Mouse (Mus musculus): ENCODE measurements around the gene Tmem147. TPM values are rescaled to one million over a fixed set of nuclear protein-coding genes. Genes with fewer than 3 reads are reported as not detected.
A peak's percentile ranks its signal among the peaks of the same experiment; 100 is the strongest.
"Not testable (repeated sequence)": the region's sequence is repeated elsewhere in the genome, so short reads cannot be mapped to it uniquely, and the experiment has no call there.

Gene Tmem147
- polyA plus RNA-seq, 1 experiment from 2014 or later, result 24.1 TPM

DNA sequence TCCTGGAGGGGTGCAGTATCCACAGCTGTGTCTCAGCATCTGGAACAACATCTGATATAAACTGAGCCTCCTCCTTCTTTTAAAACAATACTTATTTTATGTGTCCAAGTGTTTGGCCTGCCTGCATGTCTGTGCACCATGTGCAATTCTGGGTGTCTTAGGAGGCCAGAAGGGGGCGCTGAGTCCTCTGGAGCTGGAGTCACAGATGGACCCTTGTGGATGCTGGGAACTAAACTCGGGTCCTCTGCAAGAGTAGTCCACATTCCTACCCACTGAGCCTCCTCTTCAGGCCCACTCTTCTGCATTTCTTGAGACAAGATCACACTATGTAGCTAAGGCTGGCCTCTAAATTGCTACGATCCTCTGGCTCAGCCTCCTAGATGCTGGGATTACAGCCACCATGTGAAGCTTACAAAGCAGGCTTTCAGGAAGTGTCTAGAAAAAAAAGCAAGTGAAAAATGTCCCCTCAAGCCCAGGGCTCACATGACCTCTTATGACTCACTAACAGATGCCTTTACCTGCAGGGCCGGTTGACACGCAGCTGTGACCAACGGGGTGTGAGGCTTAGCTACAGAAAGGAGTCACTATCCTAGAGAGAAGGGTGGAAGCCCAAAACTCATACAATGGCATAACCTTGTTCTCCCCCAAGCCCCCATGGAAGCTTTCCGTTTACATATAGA is 18.3 kb upstream of the Tmem147 start:
- 86% methylated on average over 7 of the region's 7 CpGs for WGBS (ENCODE audit: missing documents)
- Histone ChIP-seq H3K27ac (no peak overlapping the region), H3K4me3 (ENCODE audit: inconsistent target) (no peak overlapping the region), H3K79me2 (ENCODE audit: inconsistent target) (no peaks in the 10 kb centered on the region), H3K36me3 (ENCODE audit: inconsistent target) (no peaks in the 10 kb centered on the region)

DNA sequence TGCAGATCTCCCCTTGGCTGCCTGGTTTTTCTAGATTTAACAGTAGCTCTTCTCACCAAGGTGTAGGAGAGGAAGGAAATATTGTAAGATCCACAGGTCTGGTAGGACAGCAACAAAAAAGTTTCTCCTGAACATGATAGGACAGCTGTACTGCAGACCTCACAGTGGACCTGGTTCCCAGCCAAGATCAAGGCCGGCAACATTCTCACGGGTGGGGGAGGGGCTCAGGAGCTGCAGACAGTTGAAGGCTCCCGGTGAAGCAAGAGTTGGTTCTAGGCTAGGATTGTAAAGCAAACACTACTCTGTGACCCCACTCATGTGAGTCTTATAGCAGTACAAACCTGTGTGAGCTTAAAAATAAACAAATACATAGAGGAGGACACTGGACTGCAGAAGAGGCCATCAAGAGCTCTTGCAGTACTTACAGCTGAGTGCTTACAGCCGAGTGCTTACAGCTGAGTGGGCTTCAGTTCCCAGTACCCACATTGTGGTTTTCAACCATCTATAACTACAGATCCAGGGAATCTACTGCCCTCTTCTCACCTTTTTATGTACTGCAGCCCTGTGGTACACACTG is 14.8 kb upstream of the Tmem147 start:
- 44% methylated on average over 4 of the region's 4 CpGs for WGBS (ENCODE audit: missing documents)
- Histone ChIP-seq H3K36me3 (ENCODE audit: inconsistent target) (no peaks in the 10 kb centered on the region), H3K27ac (no peak overlapping the region), H3K79me2 (ENCODE audit: inconsistent target) (no peaks in the 10 kb centered on the region), H3K4me3 (ENCODE audit: inconsistent target) (no peak overlapping the region)

DNA sequence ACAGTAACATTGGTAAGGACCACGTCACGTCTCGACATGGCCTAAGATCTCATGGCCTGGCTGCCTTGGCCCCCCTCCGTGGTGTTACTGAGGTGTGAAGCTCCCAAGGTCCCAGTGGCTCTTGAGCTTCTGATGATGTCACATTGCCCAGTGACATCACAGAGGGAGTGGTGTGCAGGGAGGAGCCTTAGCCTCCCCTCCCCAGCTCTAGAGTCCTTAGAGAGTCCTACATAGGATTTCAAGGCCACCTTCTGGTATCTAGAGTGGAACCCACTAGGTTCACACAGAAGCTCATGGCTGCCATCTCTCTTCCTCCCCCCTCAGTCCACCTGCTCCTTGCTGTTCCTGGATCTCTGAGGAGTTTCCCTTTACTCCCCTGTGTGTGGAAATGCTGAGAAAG is 14.3 kb upstream of the Tmem147 start, which contains the start of gene Gapdhs:
Gene Gapdhs (minus strand): TSS at position 65 of the 400 bp plus-strand sequence.
- not testable (repeated sequence) for H3K79me2 ChIP-seq (ENCODE audit: inconsistent target); H3K36me3 ChIP-seq (ENCODE audit: inconsistent target); H3K27ac ChIP-seq; H3K4me3 ChIP-seq (ENCODE audit: inconsistent target)
- WGBS (ENCODE audit: missing documents), result no CpG with 5 or more reads among the region's 4 CpGs

DNA sequence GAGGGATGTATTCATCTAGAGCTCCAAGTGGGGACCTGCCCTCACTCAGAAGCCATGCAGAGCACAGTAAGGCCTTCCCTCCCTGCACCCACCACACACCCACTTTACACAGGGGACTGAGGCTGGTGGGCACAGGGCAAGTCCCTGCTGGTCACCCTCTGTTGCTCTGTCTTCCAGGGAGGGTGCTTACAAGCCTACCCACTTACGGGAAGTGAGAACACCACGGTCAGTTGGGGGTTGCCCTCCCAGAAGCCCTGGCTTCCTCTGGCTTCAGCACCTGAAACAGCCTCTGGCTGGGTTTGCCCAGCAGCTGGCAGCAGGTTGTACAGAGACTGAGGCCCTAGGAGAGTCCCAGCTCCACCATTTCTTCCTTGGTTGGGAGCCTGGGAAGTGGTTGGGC is 13.2 kb upstream of the Tmem147 start:
- H3K79me2 ChIP-seq (ENCODE audit: inconsistent target); H3K4me3 ChIP-seq (ENCODE audit: inconsistent target); H3K27ac ChIP-seq; H3K36me3 ChIP-seq (ENCODE audit: inconsistent target): not testable (repeated sequence)
- 0% methylated on average over 2 of the region's 2 CpGs for WGBS (ENCODE audit: missing documents)

DNA sequence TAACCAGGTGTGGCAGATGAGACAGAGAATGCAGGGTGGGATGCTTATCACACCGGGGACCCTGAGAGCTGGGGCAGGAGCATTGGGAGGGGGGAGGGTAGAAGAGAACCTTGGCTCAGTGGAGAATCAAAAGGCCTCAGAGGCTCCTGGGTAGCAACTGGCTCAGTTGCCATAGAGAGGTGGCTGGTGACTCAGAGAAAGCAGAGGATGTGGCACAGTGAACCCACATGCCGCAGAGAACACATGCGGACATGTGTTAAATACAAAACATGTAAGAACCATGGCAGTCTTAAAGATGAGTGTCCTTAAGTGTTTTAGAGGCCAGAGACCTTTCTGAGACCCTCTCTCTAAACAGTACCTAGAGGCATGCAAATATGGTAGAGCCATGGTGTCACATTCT is 6.9 kb upstream of the Tmem147 start:
- 93% methylated on average over 3 of the region's 3 CpGs for WGBS (ENCODE audit: missing documents)
- H3K36me3 ChIP-seq (ENCODE audit: inconsistent target), result peaks cover 15% of the 10 kb centered on the region; the same call in 1 of the 2 replicates
- H3K79me2 ChIP-seq (ENCODE audit: inconsistent target), result no peaks in the 10 kb centered on the region
- H3K4me3 ChIP-seq (ENCODE audit: inconsistent target), result no peak overlapping the region
- no peak overlapping the region for H3K27ac ChIP-seq

DNA sequence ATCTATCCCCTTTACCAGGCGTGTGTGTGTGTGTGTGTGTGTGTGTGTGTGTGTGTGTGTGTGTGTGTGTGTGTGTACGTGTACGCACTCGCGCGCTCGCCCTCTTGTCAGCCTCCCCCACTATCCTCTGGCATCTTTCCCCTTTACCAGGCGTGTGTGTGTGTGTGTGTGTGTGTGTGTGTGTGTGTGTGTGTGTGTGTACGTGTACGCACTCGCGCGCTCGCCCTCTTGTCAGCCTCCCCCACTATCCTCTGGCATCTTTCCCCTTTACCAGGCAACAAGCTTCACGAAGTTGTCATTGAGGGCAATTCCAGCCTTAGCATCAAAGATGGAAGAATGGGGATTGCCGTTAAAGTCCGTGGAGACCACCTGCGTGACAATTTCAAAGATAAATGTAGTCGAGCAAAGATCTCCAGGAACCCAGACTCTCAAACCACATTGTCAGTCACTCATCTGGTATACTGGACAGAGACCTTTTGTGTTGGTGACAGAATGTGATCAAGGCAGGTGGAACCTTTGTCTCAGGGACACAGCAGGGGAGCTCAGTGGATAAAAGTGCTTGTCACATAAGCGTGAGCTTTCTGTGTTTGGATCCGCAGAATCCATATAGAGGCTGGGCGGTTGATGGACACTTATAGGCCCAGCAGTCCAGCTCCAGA is 853 bp upstream of the Tmem147 start:
- not testable (repeated sequence) for H3K27ac ChIP-seq; H3K36me3 ChIP-seq (ENCODE audit: inconsistent target); H3K79me2 ChIP-seq (ENCODE audit: inconsistent target)
- WGBS (ENCODE audit: missing documents), result 60% methylated on average over 7 of the region's 22 CpGs
- peak overlapping the region; percentile 82 for H3K4me3 ChIP-seq (ENCODE audit: inconsistent target)

DNA sequence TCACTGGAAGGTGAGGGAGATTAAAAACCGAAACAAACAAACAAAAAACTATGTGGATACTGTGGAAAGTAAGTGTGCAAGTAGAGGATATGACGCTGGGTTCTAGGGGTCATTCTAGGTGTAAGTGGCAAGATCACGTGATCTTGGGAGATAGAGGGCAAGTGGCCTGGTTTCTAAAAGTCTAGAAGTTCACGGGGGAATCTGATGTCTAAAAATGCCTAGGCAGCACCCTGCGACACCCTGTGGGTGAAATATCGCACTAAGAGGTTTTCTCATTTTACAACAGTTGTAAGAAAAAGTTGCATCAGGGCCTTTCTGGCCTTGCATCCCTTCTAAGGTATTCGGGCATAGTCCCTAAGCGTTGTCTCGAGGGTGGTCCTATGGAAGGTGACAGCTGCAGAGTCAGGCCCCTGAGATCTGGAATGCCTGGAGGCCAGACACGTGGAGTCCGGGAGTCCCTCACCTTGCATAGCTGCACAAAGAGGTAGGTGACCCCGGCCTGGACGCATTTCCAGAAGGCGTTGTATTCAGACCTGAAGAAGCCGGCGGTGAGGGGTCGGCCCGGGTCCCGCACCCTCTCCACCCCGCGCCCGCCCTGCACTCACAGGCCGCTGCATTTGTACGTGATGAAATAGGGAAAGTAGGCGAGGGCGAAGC is 473 bp downstream of the Tmem147 start:
- Histone ChIP-seq H3K79me2 (ENCODE audit: inconsistent target) (peaks cover 8% of the 10 kb centered on the region; the same call in 1 of the 2 replicates), H3K4me3 (ENCODE audit: inconsistent target) (peak overlapping the region; percentile 82), H3K27ac (peak overlapping the region; percentile 19; the same call in 1 of the 2 replicates), H3K36me3 (ENCODE audit: inconsistent target) (no peaks in the 10 kb centered on the region)
- 9% methylated on average over 26 of the region's 26 CpGs for WGBS (ENCODE audit: missing documents)

DNA sequence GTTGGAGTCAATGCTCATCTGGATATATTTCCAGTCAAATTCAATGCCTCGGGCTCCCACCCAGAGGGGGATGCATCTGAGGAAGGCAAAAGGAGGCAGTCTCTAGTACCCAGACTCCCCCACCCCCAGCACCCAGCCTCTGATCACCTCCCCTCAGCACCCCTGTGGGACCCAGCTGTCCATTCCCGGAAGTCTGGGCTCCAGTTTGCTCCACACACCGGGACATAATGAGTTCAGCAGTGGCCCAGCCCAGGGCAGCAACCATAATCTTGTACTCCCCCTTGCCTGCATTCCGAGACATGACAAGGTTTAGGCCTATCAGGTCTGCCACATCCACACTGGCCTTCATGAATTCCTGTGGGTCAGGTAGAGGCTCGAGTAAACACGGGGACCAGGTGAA is 1.1 kb downstream of the Tmem147 start:
- H3K79me2 ChIP-seq (ENCODE audit: inconsistent target), result peaks cover 8% of the 10 kb centered on the region; the same call in 1 of the 2 replicates
- no peak overlapping the region for H3K27ac ChIP-seq
- H3K4me3 ChIP-seq (ENCODE audit: inconsistent target), result peak overlapping the region; percentile 82; the same call in 1 of the 2 replicates
- no peaks in the 10 kb centered on the region for H3K36me3 ChIP-seq (ENCODE audit: inconsistent target)
- 89% methylated on average over 6 of the region's 6 CpGs for WGBS (ENCODE audit: missing documents)

DNA sequence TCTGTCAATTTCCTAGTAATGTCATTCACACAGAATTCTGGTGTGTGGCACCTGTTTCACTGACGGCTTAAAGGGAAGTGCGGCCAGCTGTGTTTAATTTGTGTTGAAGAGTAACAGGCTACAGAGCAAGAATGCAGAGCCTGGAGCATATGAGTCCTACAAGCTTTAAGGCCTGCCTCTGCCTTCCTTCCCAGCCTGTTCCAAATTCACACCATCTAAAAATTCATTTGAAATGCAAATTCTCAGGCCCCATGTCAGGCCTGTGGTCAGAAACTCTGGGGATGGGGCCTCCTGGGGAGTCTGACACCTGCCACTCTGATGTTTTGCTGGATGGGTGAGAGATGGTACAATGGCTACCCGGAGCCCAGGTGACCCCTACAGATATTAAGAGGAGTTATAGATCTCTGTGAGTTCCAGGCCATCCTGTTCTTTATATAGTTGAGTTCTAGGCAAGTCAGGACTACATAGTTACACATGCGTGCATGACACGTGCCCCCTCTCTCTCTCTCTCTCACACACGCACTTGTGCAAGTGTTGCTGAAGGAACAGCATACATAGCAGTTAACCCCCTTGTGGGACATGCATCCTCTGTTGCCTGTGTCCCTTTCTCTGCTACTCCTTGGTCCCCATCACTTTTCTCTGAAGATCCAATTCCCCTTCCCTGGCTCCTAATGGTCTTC is 5.9 kb downstream of the Tmem147 start:
- 73% methylated on average over 6 of the region's 6 CpGs for WGBS (ENCODE audit: missing documents)
- no peak overlapping the region for H3K27ac ChIP-seq
- peaks cover 2% of the 10 kb centered on the region; the same call in 1 of the 2 replicates for H3K79me2 ChIP-seq (ENCODE audit: inconsistent target)
- H3K36me3 ChIP-seq (ENCODE audit: inconsistent target), result no peaks in the 10 kb centered on the region
- H3K4me3 ChIP-seq (ENCODE audit: inconsistent target), result no peak overlapping the region

DNA sequence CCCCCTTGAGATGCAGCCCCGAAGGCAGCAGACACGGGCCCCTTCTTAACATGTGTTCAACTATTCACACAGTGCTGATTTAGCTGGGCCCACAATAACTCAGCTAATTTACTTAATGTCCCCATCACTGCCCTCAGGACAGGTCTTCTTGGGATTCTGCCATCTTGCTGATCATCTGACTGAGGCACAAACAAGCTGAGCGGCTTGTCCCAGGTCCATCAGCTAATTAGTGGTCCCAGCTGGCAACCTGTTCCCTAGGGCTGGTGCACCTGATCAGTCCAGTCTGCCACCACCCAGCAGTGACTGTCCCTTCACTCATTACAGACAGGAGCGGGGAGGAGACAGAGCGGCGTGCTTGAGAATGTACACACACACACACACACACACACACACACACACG is 8.1 kb downstream of the Tmem147 start:
- no peaks in the 10 kb centered on the region for H3K36me3 ChIP-seq (ENCODE audit: inconsistent target)
- H3K79me2 ChIP-seq (ENCODE audit: inconsistent target), result no peaks in the 10 kb centered on the region
- no peak overlapping the region for H3K4me3 ChIP-seq (ENCODE audit: inconsistent target)
- WGBS (ENCODE audit: missing documents), result 99% methylated on average over 6 of the region's 7 CpGs
- no peak overlapping the region for H3K27ac ChIP-seq

DNA sequence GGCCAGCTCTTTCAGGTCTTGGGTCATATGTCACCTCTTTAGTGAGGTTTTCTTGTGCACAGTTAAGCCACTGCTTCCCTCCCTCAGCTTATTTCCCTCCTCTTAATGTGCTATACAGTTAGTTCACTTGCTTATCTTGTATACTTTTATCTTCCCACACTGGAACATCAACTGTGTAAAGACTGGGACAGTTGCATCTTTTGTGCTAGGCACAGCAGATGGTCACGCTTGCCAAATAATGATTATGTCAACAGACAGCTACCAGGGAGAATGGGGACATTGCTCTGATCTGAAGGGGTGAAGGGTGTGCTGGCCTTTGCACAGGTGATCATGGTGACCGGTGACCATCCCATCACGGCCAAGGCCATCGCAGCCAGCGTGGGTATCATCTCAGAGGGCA is 9.7 kb downstream of the Tmem147 start:
- Histone ChIP-seq H3K36me3 (ENCODE audit: inconsistent target) (no peaks in the 10 kb centered on the region), H3K79me2 (ENCODE audit: inconsistent target) (no peaks in the 10 kb centered on the region), H3K4me3 (ENCODE audit: inconsistent target) (no peak overlapping the region), H3K27ac (no peak overlapping the region)
- WGBS (ENCODE audit: missing documents), result 92% methylated on average over 5 of the region's 5 CpGs

DNA sequence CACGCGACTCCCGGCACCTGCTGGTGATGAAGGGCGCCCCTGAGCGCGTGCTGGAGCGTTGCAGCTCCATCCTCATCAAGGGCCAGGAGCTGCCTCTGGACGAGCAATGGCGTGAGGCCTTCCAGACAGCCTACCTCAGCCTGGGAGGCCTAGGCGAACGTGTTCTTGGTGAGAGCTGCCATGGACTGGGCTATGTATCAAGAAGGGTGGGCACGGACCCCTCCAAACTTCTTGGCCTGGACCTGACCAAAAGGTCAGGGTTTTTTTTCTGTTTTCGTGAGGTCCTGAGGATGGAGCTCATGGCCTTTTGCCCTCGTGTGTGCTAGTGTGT is 11.7 kb downstream of the Tmem147 start:
- Histone ChIP-seq H3K79me2 (ENCODE audit: inconsistent target) (no peaks in the 10 kb centered on the region), H3K36me3 (ENCODE audit: inconsistent target) (no peaks in the 10 kb centered on the region), H3K27ac (no peak overlapping the region), H3K4me3 (ENCODE audit: inconsistent target) (no peak overlapping the region)
- WGBS (ENCODE audit: missing documents), result 39% methylated on average over 12 of the region's 14 CpGs

DNA sequence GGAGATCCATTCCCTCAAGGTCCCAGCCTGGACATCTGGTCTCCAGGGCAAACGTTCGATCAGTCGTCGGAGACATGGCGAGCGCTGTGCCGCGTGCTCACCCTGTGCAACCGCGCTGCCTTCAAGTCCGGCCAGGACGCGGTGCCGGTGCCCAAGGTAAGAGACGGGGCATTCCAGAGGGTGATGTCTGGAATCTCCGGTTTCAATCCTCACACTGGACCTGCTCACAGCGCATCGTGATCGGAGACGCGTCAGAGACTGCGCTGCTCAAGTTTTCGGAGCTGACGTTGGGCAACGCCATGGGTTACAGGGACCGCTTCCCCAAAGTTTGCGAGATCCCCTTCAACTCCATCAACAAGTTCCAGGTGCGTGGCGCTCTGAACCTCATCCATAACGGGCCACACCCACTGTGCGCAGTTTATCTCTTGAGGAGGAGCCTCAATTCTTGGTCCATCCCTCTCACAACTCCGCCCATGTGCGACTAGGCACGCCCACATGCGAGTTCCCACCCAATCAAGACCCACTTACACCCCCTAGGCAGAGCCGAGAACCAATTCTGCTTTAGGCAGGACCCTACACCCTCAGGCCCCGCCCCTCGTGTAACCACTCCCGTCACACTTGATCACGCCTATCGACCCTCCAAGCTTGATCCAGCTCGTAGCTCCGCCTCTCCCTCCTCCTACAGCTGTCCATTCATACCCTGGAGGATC is 12.2 kb downstream of the Tmem147 start:
- WGBS (ENCODE audit: missing documents), result 7% methylated on average over 43 of the region's 43 CpGs
- H3K27ac ChIP-seq, result no peak overlapping the region
- H3K36me3 ChIP-seq (ENCODE audit: inconsistent target), result no peaks in the 10 kb centered on the region
- no peak overlapping the region for H3K4me3 ChIP-seq (ENCODE audit: inconsistent target)
- H3K79me2 ChIP-seq (ENCODE audit: inconsistent target), result no peaks in the 10 kb centered on the region

DNA sequence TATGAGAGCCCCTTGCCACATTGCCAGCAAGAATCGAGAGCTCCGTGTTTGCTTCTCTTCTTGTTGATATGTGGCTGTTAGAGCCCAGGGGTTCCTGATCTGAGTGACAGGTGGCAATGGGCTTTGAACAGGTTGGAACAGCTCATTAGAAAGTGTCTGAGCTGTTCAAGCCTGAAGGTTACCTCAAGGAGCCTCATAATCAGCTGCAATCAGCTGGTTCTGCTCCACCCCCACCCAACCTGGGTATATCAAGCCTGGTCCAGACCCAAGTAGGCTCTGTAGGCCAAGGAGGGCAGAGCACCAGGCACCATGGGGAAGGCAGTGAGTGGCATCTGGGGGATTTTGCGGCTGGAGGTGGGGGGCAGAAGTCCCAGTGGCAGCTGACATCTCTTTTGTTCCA is 17.4 kb downstream of the Tmem147 start, which contains the start of gene Atp4a:
Gene Atp4a (plus strand): TSS at position 268 of the 400 bp plus-strand sequence.
- Histone ChIP-seq H3K79me2 (ENCODE audit: inconsistent target) (no peaks in the 10 kb centered on the region), H3K27ac (no peak within 1 kb of the TSS), H3K36me3 (ENCODE audit: inconsistent target) (no peaks in the 10 kb centered on the region), H3K4me3 (ENCODE audit: inconsistent target) (no peak within 1 kb of the TSS)
- WGBS (ENCODE audit: missing documents), result 90% methylated on average over 3 of the region's 3 CpGs
